Mouse (Mus musculus): ENCODE data around the gene Exoc3l4. TPM values are rescaled to one million over a fixed set of nuclear protein-coding genes. Genes with fewer than 3 reads are reported as not detected.

The Exoc3l4 gene
- polyA plus RNA-seq, 1 experiment from 2014 or later: 21.3 TPM

DNA sequence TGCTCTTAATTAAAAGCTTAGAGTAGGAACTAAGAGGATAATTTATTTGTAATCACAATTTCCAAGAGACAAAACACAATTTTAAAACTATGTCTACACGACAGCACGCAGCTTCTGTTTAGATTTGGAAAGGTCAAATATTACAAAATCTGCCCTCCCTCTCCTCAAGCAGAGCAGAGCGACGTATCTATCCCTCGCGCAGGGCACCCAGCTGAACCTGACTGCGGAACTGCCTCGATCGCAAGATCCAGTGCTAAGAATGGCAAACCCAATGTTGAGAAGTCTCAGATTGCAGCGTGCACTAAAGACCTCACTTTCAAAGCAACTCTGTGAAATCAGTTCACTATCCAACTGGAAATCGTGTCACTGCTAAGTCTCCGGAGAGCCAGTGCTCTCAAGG is 41.3 kb upstream of the Exoc3l4 start:
- H3K36me3 ChIP-seq (ENCODE audit: insufficient read depth, low read length): no peaks in the 10 kb centered on the region

DNA sequence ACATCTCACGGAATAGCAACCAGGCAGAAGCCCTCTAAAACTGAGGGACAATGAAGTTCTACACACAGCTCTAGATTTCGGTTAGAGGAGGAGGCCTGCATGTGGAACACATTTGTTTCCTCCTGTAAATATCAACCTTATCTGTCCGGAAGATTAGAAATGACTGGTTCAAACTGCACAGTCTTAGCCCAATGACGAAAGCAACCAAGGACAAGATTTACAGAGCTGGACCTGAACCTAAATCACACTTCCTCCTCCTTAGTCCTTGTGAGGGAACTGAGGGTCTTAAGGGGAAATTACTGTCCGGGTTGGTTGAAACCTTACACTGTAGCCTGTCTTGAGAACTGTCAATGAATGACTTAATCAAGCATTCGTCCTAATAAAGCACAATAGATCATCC is 40.8 kb upstream of the Exoc3l4 start:
- Histone ChIP-seq H3K9me3 (ENCODE audit: low read length) (no peaks in the 10 kb centered on the region), H3K4me1 (ENCODE audit: insufficient read depth, low read depth, low read length) (peaks cover 16% of the 10 kb centered on the region; the same call in 1 of the 2 replicates), H3K27me3 (replicated peaks; ENCODE audit: insufficient read depth, low read length) (no peaks in the 10 kb centered on the region), H3K4me3 (ENCODE audit: low read depth, low read length) (peak overlapping the region; percentile 96), H3K36me3 (ENCODE audit: insufficient read depth, low read length) (no peaks in the 10 kb centered on the region), H3K9ac (replicated peaks; ENCODE audit: low read depth) (peak overlapping the region; percentile 94), H3K27ac (ENCODE audit: low read length) (peak overlapping the region; percentile 99), H3K4me2 (replicated peaks; ENCODE audit: low read depth, low read length) (peak overlapping the region; percentile 83)
- TF ChIP-seq CTCF (IDR thresholded peaks at IDR 0.05): no peak
- TF ChIP-seq EP300 (IDR thresholded peaks at IDR 0.05): no peak
- WGBS: 7% methylated on average over 6 of the region's 6 CpGs
- DNase-seq (ENCODE audit: low spot score): peak; percentile 39
- ATAC-seq: no peak

More for the DNA sequence above, 41.3 kb upstream of the Exoc3l4 start:
- 11% methylated on average over 12 of the region's 12 CpGs for WGBS
- no peak for ATAC-seq
- Histone ChIP-seq H3K9me3 (ENCODE audit: low read length) (no peaks in the 10 kb centered on the region), H3K27ac (ENCODE audit: low read length) (peak overlapping the region; percentile 99), H3K9ac (replicated peaks; ENCODE audit: low read depth) (peak overlapping the region; percentile 94), H3K27me3 (replicated peaks; ENCODE audit: insufficient read depth, low read length) (no peaks in the 10 kb centered on the region), H3K4me3 (ENCODE audit: low read depth, low read length) (peak overlapping the region; percentile 96), H3K4me1 (ENCODE audit: insufficient read depth, low read depth, low read length) (peaks cover 16% of the 10 kb centered on the region; the same call in 1 of the 2 replicates), H3K4me2 (replicated peaks; ENCODE audit: low read depth, low read length) (peak overlapping the region; percentile 83)
- TF ChIP-seq CTCF (IDR thresholded peaks at IDR 0.05) (no peak), EP300 (IDR thresholded peaks at IDR 0.05) (no peak)
- peak; percentile 62 for DNase-seq (ENCODE audit: low spot score)

DNA sequence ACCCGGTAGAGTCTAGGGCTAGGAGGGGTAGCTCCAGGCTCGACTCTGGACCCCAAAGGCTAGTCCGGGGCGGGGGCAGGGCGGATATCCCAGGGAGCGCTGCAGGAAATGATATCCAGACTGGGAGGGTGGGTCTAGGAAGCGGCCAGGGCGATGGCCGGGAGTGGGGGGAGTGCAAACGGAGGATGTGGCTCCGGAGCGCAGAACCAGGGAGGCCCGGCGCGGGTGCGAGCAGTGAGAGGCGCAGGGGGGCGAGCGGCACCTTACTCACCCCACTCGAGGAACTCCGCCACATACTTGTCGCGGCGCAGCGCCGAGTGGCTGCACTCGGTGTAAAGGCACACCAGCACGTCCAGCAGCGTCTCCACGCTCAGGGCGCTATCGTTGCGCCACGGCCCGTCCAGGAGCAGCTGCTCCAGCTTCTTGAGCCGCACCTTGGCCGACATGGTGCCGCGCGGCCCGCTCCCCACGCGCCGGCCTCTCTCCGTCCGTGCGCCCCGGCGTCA is 39.9 kb upstream of the Exoc3l4 start:
- ATAC-seq: peak; percentile 42
- under 1% methylated on average over 38 of the region's 49 CpGs for WGBS
- Histone ChIP-seq H3K27ac (ENCODE audit: low read length) (peak overlapping the region; percentile 99), H3K9ac (replicated peaks; ENCODE audit: low read depth) (peak overlapping the region; percentile 94), H3K4me3 (ENCODE audit: low read depth, low read length) (peak overlapping the region; percentile 96), H3K36me3 (ENCODE audit: insufficient read depth, low read length) (no peaks in the 10 kb centered on the region), H3K9me3 (ENCODE audit: low read length) (no peaks in the 10 kb centered on the region), H3K4me2 (replicated peaks; ENCODE audit: low read depth, low read length) (peak overlapping the region; percentile 83), H3K4me1 (ENCODE audit: insufficient read depth, low read depth, low read length) (peaks cover 16% of the 10 kb centered on the region; the same call in 1 of the 2 replicates), H3K27me3 (replicated peaks; ENCODE audit: insufficient read depth, low read length) (no peaks in the 10 kb centered on the region)
- TF ChIP-seq EP300 (IDR thresholded peaks at IDR 0.05) (peak; percentile 38; the same call in 1 of the 2 replicates), CTCF (IDR thresholded peaks at IDR 0.05) (peak; percentile 8; the same call in 1 of the 2 replicates)
- DNase-seq (ENCODE audit: low spot score): peak; percentile 79

DNA sequence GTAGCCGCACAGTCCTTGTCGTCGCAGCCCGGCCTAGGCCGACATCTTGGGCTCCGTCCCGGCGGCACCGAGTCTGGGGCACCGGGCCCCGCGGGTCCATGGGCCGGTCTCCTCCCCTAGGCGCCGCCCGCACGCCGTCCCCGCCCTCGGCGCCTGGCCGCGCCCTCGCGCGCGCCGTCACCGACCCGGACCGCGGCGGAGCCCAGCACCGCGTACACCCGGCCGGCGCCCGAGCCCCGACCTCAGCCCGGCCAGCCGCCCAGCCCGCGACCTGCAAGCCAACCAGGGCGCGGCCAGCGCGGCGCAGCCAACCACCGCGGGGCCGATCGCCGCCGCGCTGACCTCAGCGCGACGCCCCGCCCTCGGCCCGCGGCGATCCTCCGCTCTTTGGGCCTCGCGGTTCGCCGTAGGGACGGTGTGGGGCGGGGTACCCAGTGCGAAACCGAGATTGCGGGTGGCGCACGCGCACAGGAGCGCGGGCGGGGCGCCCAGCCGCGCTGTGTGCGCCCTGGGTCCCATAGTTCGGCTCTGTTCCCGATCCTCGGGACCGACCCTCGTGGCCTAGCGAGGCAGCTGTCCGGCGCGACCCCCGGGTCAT is 39.3 kb upstream of the Exoc3l4 start, which contains the start of gene Cdc42bpb:
Gene Cdc42bpb, minus strand, starts transcription at position 343 of the 598 bp plus-strand sequence.
- peak within 1 kb of the TSS; percentile 83 for H3K4me2 ChIP-seq (replicated peaks; ENCODE audit: low read depth, low read length)
- no peak for TF ChIP-seq CTCF (IDR thresholded peaks at IDR 0.05)
- H3K4me1 ChIP-seq (ENCODE audit: insufficient read depth, low read depth, low read length): peaks cover 16% of the 10 kb centered on the region; the same call in 1 of the 2 replicates
- peak within 1 kb of the TSS; percentile 99 for H3K27ac ChIP-seq (ENCODE audit: low read length)
- ATAC-seq: peak; percentile 94
- no peaks in the 10 kb centered on the region for H3K27me3 ChIP-seq (replicated peaks; ENCODE audit: insufficient read depth, low read length)
- no peaks in the 10 kb centered on the region for H3K9me3 ChIP-seq (ENCODE audit: low read length)
- H3K9ac ChIP-seq (replicated peaks; ENCODE audit: low read depth): peak within 1 kb of the TSS; percentile 94
- DNase-seq (ENCODE audit: low spot score): peak; percentile 98
- H3K4me3 ChIP-seq (ENCODE audit: low read depth, low read length): peak within 1 kb of the TSS; percentile 96
- WGBS: under 1% methylated on average over 43 of the region's 94 CpGs
- H3K36me3 ChIP-seq (ENCODE audit: insufficient read depth, low read length): no peaks in the 10 kb centered on the region

- WGBS: under 1% methylated on average over 30 of the region's 32 CpGs
- ATAC-seq (peak; percentile 21), DNase-seq (ENCODE audit: low spot score) (peak; percentile 57)
- Histone ChIP-seq H3K27me3 (replicated peaks; ENCODE audit: insufficient read depth, low read length) (no peaks in the 10 kb centered on the region), H3K27ac (ENCODE audit: low read length) (peak overlapping the region; percentile 99), H3K9me3 (ENCODE audit: low read length) (no peaks in the 10 kb centered on the region), H3K4me1 (ENCODE audit: insufficient read depth, low read depth, low read length) (peaks cover 16% of the 10 kb centered on the region; the same call in 1 of the 2 replicates), H3K9ac (replicated peaks; ENCODE audit: low read depth) (peak overlapping the region; percentile 94), H3K36me3 (ENCODE audit: insufficient read depth, low read length) (no peaks in the 10 kb centered on the region), H3K4me2 (replicated peaks; ENCODE audit: low read depth, low read length) (peak overlapping the region; percentile 83), H3K4me3 (ENCODE audit: low read depth, low read length) (peak overlapping the region; percentile 96)
- no peak for TF ChIP-seq EP300 (IDR thresholded peaks at IDR 0.05)
- no peak for TF ChIP-seq CTCF (IDR thresholded peaks at IDR 0.05)
Observed at GRCm38 (mm10) chr12:111377986-111378490, 38.8 kb upstream of the Exoc3l4 start.

GRCm38 (mm10) chr12:111378812-111379211 is 38.0 kb upstream of the Exoc3l4 start:
- no peak overlapping the region for H3K4me3 ChIP-seq (ENCODE audit: low read depth, low read length)
- H3K27me3 ChIP-seq (replicated peaks; ENCODE audit: insufficient read depth, low read length): no peaks in the 10 kb centered on the region
- no peak overlapping the region for H3K4me2 ChIP-seq (replicated peaks; ENCODE audit: low read depth, low read length)
- H3K27ac ChIP-seq (ENCODE audit: low read length): no peak overlapping the region; the same call in 1 of the 2 replicates
- peaks cover 12% of the 10 kb centered on the region; the same call in 1 of the 2 replicates for H3K4me1 ChIP-seq (ENCODE audit: insufficient read depth, low read depth, low read length)
- no peaks in the 10 kb centered on the region for H3K9me3 ChIP-seq (ENCODE audit: low read length)
- no peak overlapping the region for H3K9ac ChIP-seq (replicated peaks; ENCODE audit: low read depth)
- TF ChIP-seq CTCF (IDR thresholded peaks at IDR 0.05) (no peak), EP300 (IDR thresholded peaks at IDR 0.05) (no peak)
- no peak for ATAC-seq
- no peaks in the 10 kb centered on the region for H3K36me3 ChIP-seq (ENCODE audit: insufficient read depth, low read length)
- WGBS: 70% methylated on average over 12 of the region's 12 CpGs
- DNase-seq (ENCODE audit: low spot score): no peak
